Mouse (Mus musculus) frontal cortex, postnatal 14 days (tissue): Measurements from ENCODE around the gene Crygs.
"Not testable (repeated sequence)": the region's sequence is repeated elsewhere in the genome, so short reads cannot be mapped to it uniquely, and the experiment has no call there.

Experiments used
- DNase-seq, 2 experiments: peaks; one replicate each; pipeline ENCODE4 v3.0.0; 2022; ENCODE audit warnings: low spot score in 2 of 2

The Crygs gene

DNA sequence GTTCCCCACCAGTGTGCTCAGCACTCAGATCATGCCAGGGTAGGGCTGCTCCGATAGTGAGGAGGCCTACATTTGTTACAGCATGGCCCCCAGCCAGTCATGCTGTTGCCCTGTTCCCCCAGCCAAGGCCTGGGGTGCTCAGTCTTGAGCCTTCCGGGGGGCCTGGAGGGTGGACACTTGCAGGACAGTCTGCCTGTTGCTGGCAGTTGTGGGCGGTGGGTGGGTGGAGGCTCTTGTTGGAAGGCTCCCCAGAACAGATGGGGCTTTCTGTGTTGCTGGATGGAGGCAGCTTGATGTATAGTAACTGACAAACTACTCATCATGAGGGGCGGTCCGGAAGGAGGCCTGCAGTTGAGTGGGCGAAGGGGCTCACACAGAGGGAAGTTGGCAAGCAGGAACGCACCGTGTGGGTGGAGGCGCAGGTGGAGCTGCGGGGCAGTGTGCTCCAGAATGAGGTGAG is 21.4 kb downstream of the Crygs start:
- peak; percentile 50 to 66 for DNase-seq

GRCm38 (mm10) chr16:22782686-22783085 is 28.7 kb downstream of the Crygs start:
- DNase-seq = no peak

DNA sequence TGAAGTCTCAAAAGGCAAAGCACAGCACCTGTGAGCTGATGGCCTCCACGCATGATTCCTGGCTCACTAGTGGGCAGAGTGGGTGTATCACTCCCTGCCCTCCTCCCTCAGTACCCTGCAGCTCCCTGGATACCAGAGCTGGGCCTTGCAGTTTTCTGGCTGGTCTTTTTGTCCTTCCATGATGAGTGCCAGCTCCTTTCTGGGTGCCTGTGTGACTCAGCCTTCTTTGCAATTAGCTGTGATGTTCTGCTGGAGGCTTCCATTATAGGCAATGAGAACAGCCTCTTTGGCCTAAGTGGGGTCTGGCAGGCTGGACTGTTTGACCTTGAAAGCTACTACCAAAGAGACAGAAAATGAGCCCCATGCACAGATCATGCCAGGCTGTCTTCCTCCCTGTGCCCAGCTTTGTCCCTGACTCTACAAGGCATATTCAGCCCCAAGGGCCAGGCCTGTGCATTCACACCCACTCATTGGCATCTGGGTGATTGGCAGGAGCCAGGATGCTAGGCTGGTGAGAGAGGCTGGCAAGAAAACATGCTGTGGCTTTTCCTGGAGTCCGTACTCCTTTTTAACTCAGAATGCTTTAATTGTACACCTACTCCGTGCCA is 32.0 kb downstream of the Crygs start:
- no peak for DNase-seq

GRCm38 (mm10) chr16:22778296-22778695 is 33.1 kb downstream of the Crygs start:
- not testable (repeated sequence) for DNase-seq

GRCm38 (mm10) chr16:22775471-22775985 is 35.8 kb downstream of the Crygs start:
- no peak for DNase-seq

- DNase-seq = peak in 1 of 2 experiments; percentile 25
These were observed 42.7 kb downstream of the Crygs start for GRCm38 (mm10) chr16:22768661-22769060.

DNA sequence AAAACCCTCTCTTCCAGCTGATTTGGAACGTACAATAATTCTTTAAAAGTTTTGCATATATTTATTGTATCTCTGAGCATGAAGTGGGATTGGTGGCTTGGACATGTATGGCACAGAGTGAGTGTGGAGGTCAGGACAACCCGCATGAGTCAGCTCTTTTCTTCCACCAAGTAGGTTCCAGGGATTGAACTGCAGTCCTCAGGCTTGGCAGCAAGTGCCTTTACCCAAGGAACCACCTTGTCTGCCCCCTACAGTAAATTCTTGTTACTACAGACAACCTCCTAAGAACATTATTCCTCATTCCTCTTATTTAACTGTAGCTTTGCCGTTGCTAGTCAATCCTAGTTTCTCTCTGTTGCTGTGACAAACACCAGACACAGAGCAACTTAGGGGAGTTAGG is 44.0 kb downstream of the Crygs start:
- DNase-seq = no peak

DNA sequence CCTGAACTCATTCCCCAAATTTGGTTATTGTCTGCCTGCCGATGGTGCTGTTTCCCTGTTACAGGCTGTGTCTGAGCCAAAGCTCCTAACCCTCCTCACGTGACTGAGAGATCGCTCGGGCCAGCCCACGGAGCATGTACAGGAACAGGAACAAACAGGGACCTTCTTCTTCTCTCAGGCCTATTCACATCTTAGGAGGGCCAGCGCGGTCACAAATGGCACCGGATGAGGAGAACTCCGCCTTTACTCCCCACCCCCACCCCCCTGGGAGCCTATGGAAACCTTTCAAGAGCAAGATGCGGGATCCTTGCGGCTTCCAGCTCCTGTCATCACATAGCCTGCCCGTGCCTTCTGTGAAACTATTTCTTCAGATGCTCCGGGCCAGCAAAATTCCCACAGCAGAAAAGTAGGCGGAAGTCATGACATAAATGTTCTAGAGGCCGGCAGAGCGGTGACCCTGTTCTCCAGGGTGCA is 44.6 kb downstream of the Crygs start:
- DNase-seq = no peak

DNA sequence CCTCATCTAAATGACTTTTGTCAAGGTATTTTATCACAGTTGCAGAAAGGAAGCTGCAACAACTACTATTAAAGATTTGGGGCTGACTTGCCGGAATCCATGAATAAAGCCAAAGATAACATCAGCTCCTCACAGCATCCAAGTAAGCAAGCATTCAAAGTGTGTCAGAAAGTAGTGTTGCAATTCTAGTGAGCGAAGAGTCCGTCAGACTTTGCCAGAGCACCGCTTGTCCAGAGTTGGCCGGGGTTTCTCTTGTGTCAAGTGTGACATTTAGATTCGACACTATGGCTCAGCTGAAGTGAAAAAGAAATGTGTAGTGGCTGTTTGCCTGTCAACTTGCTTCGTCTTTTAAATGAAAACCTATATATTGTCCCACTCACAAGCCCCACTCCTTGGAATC is 45.8 kb downstream of the Crygs start:
- DNase-seq = no peak
